Mouse (Mus musculus) gastrocnemius, postnatal 36 days (tissue): Measurements from ENCODE around the gene Lmod3. TPM values are rescaled to one million over a fixed set of nuclear protein-coding genes. Genes with fewer than 3 reads are reported as not detected.

Experiments used
- DNase-seq, 2 experiments: peaks; one replicate each; pipeline ENCODE4 v3.0.0; 2022
- intact Hi-C: fragments of 180-260 bp; cut with DNase I; formaldehyde crosslinking; loops from one replicate; pipeline ENCODE4 v1.15.1; 2025
- total RNA-seq, 2 experiments: library from RNA; stranded (reverse); gene quantifications; 2 replicates each; pipeline ENCODE4 v1.2.3; 2021

Lmod3 gene
- total RNA-seq, 2 experiments from 2014 or later, result 126 to 132 TPM

DNA sequence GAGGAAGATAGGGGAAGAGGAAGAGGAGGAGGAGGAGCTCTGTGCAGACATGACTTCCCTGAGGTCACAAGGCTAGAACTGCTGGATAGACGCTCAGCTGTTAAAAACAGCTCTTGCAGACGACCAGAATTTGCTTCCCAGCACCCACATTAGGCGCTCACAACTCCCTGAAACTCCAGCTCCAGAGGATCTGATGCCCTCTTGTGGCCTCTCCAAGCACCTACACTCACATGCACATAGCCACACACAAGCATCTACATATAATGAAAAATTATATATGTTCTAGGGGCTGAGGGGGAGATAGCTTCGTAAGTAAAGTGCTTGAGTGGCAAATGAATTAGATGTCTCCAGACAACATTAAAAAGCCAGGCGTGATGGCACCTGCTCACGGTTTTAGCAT lies 13.2 kb downstream of the Lmod3 start:
- no peak for DNase-seq
- intact Hi-C loops, result no loop called here

DNA sequence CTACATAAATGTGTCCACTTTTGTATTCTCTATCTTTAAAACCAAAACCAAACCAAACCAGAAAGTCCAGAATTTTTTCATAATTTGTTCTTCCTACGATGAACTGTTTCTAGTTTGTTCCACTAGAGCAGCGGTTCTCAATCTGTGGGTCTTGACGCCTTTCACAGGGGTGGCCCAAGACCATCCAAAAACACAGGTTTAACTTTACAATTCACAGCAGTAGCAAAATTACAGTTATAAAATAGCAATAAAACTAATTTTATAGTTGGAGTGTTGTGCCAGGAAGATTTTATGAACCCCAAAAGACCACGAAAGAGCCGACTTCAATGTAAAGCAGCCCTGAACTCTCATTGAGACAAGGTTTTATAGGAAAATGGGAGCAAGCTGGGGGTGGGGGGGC lies 16.5 kb downstream of the Lmod3 start:
- no peak for DNase-seq
- intact Hi-C loops, result no loop called here

DNA sequence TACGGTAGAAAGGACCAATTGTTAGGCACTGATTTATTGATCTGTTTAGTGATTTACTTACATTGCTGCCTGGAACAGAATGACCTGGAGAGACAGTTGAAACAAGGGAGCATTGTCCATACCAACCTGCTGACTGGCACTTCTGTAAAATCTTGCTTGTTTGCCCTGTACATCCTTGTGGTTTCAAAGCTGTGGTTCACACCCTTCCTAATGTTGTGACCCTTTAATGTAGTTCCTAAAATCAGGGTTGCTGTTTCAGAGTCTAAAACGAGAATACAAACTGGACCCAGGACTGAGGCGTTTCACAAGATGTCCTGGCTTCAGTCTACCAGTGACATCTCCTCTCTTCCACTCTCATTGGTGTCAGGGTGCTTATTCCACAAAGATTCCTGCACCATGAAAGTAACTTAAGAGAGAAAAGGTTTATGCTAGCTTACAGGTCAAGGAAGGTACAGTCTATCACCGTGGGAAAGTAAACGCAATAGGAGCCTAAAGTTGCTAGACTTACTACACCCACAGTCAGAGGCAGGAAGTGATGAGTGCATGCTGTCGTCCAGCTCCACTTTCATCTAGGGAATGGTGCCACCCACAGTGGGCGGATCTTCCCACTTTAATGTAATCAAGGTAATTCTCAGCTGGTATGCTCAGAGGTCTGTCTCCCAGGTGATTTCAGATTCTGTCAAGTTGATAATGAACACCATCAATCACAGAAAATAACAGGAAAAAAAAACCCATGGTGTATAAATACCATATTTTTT lies 17.5 kb downstream of the Lmod3 start:
- no peak for DNase-seq
- intact Hi-C loops, result no loop called here

DNA sequence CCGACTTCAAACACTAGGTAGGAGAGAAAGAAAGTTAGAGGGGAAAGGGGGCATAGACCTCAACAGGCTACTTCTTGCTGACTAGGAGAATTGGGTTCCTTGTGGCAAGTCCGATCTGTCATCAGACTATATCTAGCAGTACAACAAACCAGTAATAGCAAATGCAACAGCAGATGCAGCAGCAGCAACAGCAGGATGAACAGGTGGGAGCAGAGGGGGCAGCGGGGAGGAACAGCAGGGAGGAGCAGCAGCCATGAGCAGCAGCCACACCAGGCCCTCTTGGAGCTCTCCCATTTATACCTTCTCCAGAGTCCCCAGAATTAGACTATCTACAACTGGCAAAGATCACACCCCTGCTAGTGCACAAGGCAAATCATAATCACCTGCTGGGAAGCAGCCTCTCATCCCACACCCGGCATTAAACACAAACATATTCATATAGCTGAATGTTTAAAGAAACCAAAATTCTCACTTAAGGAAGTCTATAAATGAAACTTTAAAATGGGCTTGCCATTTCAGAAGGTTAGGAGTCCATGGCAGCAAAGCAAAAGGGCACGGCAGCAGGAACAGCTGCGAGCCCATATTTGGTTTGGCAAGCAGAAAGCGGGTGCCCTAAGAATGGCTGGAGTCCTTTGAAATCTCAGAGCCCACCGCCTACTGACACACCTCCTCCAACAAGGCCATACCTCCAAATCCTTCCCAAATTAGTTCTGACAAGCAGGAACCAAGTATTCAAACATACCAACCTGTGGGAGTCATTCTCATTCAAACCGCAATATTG lies 25.3 kb downstream of the Lmod3 start:
- intact Hi-C loops, result no loop called here
- no peak for DNase-seq

DNA sequence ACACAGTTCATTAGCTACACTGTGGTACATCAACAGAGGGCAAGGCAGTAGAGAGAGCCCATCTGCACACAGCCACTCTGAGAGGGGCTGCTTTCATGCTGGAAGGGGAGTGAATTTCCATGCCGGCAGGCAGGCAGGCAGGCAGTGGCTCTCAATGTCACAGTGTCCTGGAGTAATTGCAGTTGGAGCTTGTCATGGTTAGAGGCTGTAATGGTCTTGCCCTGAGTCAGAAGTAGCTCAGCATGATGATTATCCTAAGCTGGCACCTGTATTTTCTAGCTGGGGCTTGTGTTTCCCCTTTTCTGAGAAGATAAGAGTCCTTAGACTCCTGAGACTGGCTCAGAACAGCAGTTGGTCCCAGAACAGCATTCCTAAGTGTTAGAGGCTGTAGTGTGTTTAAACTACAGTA lies 26.5 kb downstream of the Lmod3 start:
- no peak for DNase-seq
- intact Hi-C loops, result no loop called here

DNA sequence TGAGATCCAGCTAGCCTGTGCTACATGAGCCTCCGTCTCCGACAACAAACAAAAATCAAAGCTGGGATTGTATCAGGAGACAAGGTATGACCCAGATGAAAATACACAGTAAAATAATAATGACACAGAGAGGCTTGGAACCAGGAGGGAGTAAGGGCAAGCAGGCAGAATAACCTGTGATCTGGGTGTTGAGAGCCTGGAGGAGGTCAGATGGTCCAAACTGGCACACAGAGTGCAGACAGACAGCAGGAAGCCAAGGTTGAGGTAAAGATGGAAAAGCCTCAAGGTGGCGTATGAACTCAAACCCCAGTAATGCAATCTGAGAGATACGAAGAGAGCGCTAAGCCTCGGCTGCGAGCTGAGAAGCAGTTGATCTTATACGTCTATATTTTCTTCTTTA lies 28.1 kb downstream of the Lmod3 start:
- no peak for DNase-seq

DNA sequence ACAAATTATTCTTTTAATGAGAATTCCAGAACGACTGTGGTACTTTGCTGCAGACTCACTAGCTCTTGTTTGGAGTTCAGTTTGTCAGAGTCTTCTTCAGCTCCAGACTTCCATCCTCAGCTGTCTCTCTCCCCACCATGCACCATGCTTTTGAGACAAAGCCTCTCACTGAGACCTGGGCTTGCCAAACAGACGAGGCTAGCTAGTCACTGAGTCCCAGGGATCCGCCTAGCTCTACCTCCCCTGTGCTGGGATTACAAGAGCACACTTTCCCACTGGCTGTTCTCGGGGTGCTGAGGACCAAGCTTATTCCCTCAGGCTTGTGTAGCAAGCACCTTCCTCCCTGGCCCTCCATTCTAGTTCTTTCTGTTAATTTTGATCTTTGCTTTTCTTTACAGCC lies 29.0 kb downstream of the Lmod3 start:
- no peak for DNase-seq
- intact Hi-C loops, result no loop called here

More for the DNA sequence above, 28.1 kb downstream of the Lmod3 start:
- intact Hi-C loops, result no loop called here

DNA sequence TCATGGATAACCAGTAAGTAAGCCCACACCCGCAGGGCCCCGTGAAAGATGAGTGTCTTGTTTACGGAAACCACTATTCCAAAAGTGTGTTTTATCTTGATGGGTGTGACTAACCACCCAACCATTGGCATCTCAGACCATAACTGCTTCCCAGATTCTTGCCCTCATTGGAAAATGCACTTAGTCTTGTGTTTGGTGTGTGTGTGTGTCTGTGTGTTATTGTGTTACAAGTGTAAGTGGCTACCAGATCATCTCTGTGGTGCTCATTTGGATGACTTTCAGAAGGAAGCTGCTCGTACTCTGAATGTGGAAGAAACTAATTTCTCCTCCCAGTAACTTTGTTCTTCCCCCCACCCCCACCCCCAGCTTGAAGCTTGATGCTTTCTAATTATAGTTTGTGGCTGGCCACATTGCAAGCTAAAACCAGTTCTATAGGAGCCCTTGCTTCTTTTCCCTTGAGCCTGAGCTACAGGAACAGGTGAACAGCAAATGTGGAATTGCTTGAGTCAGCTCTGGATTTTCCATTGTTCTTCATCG lies 29.6 kb downstream of the Lmod3 start:
- intact Hi-C loops, result no loop called here
- no peak for DNase-seq

DNA sequence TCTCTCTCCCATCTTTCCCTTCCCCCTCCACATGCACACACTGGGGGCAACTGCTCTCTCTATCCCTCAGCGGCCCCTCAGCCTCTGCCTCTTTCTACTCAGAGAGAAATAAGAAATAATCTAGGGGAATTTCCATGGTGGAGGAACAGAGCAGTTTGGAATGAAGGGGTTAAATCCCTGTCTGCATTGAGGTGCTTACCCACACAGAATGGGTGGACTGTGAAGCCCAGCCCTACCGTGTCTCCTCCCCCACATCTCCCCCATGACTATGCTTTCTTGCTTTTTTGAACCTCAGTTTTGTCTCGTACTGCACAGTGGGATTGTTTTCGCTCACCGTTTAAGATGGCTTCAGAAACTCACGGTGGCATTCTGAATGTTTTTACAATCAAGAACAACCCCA lies 30.2 kb downstream of the Lmod3 start:
- intact Hi-C loops, result no loop called here
- no peak for DNase-seq

DNA sequence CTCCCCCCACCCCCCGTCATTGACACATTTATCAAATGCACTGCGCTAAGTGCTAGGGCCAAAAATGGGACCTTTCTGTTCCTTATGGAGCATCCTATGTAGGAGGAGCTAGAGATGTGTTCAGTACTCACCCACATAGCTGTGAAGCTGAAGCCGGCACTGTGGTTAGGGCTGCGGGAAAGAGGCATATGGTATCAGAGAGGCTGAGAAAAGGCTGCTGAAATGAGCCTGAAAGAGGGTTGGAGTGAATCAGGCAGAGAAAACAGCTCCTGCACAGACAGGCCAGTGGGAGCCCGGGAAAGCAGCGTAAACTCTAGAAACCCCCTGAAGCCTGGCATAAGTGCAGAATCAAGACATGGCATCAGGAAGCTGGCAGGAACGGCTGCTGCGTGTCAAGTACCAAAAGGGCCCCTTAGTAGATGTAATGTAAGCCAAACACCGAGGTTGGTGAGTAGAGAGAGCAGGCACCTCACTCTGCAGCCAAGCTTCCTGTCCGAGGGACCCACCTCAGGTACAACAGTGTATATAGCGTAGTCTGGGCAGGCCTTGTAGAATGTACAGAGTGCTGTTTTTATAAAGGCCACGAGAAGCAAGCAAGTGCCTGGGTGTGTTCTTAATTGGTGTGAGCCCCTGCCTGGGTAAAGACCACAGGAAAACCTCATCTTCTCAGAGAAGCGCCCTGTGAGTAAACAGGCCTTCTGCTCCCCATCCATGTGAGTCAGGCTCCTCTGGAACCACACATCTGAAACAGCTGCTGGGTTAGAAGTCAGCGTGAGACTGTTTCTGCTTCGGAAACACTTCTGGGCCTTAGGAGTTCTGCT lies 31.1 kb downstream of the Lmod3 start:
- no peak for DNase-seq

DNA sequence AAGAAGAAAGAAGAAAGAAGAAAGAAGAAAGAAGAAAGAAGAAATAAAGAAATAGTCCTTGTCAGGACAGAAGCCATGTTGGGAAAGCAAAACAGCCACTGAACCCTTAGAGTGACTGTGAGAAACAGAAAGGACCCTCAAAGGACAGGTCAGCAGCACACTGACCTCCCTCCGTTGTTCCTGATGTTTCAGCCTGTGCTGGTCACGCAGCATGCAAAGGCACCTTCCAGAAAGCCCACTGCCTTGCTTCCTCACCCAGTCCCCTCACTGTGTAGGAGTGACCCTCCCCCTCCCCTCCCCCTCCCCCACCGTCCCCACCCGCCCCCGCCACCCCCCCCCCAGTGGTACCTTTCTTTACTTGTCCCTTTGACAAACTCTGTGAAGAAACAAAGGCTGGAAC lies 31.9 kb downstream of the Lmod3 start:
- DNase-seq, result no peak
- intact Hi-C loops, result no loop called here

More for the DNA sequence above, 31.1 kb downstream of the Lmod3 start:
- intact Hi-C loops, result no loop called here

DNA sequence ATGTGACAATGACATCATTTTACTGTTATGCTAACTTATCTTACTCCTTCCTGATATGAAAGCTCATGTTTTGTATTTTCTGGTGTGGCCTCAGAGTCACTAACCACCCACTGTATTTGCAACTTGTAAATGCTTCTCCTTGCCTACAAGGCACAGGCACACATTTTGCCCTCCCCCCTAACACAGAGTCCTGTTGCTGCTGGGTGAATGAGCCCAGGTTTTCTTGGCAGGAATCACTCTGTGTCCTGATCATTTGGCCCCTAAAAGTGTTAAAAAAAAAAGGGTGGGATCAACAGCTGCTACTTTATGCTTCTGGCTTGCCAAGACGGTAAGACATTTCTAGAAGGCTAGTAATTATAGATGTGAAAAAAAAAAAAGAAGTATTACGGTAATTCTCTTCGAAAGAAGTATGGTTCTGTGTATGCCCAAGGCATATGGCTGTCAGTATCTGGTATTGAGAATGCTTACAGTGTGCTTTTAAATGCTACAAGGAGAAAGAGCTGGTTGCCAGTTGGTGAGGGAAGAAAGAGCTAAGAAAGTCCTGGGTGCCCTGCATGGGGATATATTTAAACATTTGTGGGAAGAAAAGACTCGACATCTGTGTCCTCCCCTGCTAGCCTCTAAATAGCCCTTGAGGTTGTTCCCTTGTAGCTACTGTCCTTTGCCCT lies 36.3 kb downstream of the Lmod3 start:
- no peak for DNase-seq
- intact Hi-C loops, result no loop called here

DNA sequence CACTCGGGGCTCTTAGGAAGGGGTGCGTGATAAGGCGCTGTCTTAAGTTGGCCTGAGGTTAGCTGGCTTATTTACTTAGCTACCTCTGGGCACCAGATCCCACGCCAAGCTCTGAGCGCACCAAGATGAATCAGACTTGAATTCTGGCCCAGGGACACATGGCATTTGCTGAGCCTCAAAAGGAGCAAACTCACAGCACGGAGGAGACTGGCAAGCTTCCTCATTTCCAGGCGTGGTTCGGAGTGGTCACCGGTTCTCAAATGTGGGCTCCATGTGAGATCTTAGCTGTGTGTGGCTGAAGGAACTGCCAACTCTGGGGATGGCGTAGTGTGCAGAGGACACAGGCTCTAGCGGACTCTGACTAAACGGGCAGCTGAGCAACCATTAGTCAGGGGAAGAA lies 40.6 kb downstream of the Lmod3 start:
- DNase-seq, result peak; percentile 68 to 71
- intact Hi-C loops, result loop anchor here (5.0 kb wide), 1 partner anchor 40 kb away; the partner anchor contains the start of gene Lmod3

DNA sequence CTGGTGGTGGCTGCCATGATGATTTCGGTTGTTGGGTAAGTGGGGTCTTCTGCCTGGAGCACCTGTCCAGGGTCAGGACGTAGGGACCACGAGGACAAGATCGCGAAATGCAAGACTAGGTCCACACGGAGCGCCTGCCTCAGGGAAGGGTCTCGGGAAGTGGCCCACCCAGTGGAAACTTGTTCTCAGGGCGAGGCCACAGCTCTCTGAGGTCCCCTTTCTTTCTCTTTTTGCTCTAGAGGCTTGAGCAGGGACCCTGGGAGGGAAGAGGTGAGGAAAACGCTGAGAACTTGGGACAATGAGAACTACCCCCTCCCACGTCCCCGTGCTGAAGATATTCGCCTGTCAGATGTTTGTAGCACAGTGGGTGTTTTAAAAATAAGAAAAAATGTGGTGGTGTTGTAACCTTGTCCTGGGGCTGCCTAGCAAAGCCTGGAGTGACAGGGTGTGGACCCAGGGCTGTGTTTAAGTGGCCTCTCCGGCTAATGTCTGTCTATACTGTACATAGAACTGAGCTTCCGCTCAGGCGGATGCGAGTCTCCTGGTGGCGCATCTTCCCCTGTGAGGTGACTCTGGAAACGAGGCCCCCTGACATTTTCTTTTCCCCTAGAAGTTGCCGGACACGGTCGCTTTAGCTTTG lies 41.5 kb downstream of the Lmod3 start:
- DNase-seq, result no peak
- intact Hi-C loops, result loop anchor here (5.0 kb wide), 1 partner anchor 41 kb away; the partner anchor contains the start of gene Lmod3

DNA sequence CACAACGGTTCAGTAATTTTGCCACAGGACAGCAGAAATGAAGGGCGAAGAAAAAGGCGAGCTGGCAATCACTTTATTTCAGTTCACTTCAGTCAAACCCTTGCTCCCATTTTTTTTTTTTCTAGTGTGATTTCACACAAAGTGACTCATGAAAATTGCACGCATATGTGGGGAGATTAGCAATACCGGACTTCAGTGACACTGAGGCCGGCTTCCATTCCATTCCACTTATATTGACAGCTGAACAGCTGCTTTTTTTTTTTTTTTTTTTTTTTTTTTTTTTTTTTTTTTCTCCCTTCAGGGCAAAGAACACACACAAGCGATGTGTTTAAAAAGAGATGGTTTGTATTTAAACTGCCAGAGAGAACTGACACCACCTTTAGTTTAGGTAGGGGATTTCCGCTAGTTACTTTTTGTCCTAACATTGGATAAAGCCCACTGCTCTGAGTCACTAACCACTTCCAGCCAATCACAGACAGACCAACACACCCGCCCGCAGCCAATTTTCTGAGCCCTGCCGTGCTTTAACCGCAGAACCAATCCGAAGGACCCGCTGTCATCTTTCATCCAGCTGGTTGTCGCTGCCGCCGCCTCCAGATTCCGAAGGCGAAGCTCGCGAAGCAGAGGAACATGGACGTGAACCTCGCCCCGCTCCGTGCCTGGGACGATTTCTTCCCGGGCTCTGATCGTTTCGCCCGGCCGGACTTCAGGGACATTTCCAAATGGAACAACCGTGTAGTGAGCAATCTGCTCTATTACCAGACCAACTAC lies 42.2 kb downstream of the Lmod3 start, which contains the start of gene Arl6ip5:
Arl6ip5 (plus strand) TSS at position 499 of the 771 bp plus-strand sequence.
- intact Hi-C loops, result loop anchor here (5.0 kb wide), 1 partner anchor 42 kb away; the partner anchor contains the start of gene Lmod3
- DNase-seq, result peak; percentile 77 to 85

DNA sequence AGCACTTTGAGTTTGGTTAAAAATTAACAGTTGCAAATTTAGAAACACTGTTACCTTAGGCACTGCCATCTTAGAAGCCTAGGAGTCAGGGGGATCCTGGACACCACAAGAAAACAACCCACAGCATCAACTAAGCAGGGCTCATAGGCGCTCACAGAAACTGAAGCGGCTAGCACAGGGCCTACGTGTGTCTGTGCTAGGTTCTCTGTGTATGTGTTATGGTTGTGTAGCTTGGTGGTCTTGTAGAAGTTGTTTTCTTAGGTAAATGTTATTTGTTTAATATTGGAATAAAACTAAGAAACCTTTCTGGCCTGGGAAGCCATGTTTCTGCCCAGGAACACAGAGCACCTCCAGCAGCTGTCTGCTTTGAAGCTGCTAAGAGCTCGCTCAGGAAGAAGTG lies 42.8 kb downstream of the Lmod3 start:
- intact Hi-C loops, result loop anchor here (5.0 kb wide), 1 partner anchor 43 kb away; the partner anchor contains the start of gene Lmod3
- DNase-seq, result no peak

DNA sequence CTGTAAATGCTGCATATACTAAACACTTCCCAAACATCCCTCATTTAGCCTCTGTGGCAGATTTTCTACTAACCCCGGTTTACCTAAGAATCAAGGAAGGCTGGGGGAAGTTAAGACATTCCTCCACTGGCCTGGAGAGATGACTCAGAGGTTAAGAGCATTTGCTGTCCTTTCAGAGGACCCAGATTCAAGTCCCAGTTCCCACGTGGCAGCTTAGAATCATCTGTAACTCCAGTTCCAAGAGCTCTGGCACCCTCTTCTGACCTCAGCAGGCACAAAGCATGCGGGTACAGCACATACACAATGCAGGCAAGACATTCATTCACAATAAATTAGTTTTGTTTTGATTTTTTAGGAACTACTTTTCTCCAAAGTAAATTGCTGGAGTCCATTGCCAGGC lies 43.4 kb downstream of the Lmod3 start:
- DNase-seq, result no peak
- intact Hi-C loops, result no loop called here

DNA sequence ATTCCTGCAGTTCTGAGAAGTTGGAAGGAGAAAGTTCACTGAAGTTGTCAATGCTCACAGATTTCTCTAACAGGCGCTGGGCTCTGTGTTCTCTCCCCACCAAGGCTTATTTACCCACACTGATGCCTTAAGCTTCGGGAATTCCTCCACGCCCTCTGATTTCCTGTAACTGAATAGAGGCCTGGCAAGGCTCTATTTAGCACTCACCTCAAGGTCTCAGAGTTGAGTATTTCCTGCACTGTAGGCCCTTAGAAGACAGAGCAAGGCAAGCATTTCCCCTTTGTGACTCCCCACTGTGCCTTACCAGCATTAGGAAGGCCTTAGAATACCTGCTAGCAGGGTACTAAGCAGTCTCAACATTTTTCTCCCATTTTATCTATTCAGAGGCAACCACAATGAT lies 44.2 kb downstream of the Lmod3 start:
- DNase-seq, result no peak
- intact Hi-C loops, result no loop called here

DNA sequence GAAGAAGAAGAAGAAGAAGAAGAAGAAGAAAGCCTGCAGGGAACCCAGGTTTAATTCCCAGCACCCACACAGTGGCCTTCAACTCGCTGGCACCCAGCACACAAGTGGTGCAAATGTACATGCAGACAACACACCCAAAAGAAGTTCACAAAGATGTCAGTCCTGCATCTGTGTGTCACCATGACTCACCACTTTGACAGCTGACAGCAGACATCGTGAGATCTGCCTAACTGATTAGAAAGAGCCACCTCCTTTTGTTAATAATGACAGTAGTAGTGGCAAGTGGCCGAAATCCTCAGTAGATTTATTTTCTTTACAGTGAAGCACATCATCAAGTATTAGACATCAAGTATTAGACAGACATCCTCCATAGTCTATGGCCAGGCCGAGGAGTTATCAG lies 45.5 kb downstream of the Lmod3 start:
- intact Hi-C loops, result no loop called here
- no peak for DNase-seq
